Comparison of ENCODE assay signal across 11 mouse cellular contexts in the genomic region with DNA sequence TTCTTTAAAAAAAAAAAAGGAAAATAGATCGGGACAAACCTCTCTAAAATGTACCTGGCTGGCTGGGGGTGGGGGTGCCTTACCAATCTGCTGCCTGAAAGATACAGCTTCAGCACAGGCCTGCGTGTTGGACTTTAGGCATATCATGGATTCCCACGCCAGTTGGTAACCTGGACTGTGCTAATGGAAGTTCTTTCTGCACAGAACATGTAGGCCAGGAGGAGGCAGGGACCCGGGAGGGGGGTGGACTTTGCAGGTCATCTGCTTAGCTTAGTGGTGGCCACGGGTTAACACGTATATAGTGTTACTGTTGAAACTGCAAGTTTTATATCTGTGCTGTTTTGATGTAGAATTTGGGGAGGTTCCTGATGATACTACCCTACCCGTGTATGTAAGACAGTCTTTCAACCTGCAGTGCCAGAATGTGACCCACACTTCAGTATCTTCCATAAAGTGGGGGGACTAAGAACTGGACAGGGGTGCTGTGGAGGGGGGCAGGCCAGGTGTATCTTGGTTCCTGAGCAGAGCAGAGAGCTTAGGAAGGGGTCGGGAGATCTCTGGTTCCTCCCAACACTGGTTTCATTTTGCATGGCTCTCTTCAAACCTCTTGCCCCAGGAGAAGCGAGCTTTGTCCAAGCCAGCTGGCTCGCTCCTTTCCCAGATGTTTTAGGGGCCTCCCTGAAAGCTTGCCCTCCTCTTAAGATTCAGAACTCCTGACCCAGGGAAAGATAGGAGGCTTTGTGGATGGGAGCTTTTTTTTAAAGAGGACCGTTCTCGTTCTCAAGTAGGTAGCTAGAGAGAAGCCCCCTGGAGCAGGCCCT. TPM values are rescaled to one million over a fixed set of nuclear protein-coding genes. Genes with fewer than 3 reads are reported as not detected.
DNase-seq lines count a peak whose midpoint lies in the region; ATAC-seq and TF ChIP-seq lines count a peak whose summit lies in the region.
"Had no signal": no experiment of that assay in that cellular context is flagged by ENCODE, and none has a peak within 500 bp of the region (broad histone marks: within the 10 kb centered on the region; RNA-seq: fewer than 3 reads in every experiment).

No protein-coding gene starts in this region.

- H3K27ac ChIP-seq in heart, embryonic 13.5 days (replicated peaks) = peak overlapping the region; percentile 61
- H3K27ac ChIP-seq in midbrain, embryonic 11.5 days (ENCODE audit: low read depth, low read length) = no peak overlapping the region
- no peak overlapping the region for H3K27ac ChIP-seq in midbrain, embryonic 15.5 days
- H3K27ac ChIP-seq in hindbrain, embryonic 16.5 days (ENCODE audit: low read depth, low read length) = no peak overlapping the region
- H3K27ac ChIP-seq in liver, postnatal 0 days (ENCODE audit: low read depth) = no peak overlapping the region
- H3K27ac ChIP-seq: layer of hippocampus, adult 2 months had no signal

- peaks cover 48% of the 10 kb centered on the region for H3K4me1 ChIP-seq in heart, embryonic 13.5 days
- H3K4me1 ChIP-seq in midbrain, embryonic 11.5 days (ENCODE audit: control insufficient read depth, insufficient read depth, low read length) = peaks cover 12% of the 10 kb centered on the region
- peaks cover 19% of the 10 kb centered on the region for H3K4me1 ChIP-seq in midbrain, embryonic 15.5 days
- H3K4me1 ChIP-seq in hindbrain, embryonic 16.5 days (ENCODE audit: control insufficient read depth, insufficient read depth, low read depth, low read length) = peaks cover 13% of the 10 kb centered on the region
- H3K4me1 ChIP-seq in liver, postnatal 0 days (ENCODE audit: insufficient read depth) = peaks cover 3% of the 10 kb centered on the region; the same call in 1 of the 2 replicates

- no peak for DNase-seq in heart, adult 8-10 months (ENCODE audit: low spot score)
- DNase-seq in midbrain, embryonic 11.5 days (ENCODE audit: low spot score, missing footprints) = peak; percentile 92
- no peak for DNase-seq in gastrocnemius, postnatal 4 days (ENCODE audit: low spot score in 2 of 2)
- DNase-seq in layer of hippocampus, postnatal 10 days (ENCODE audit: low spot score in 2 of 2) = no peak
- DNase-seq in liver, postnatal 0 days = no peak

- H3K9me3 ChIP-seq in heart, embryonic 13.5 days = no peaks in the 10 kb centered on the region
- H3K9me3 ChIP-seq in midbrain, embryonic 11.5 days (ENCODE audit: control insufficient read depth, low read length) = peaks cover 3% of the 10 kb centered on the region
- H3K9me3 ChIP-seq in midbrain, embryonic 15.5 days = no peaks in the 10 kb centered on the region
- peaks cover 4% of the 10 kb centered on the region; the same call in 1 of the 2 replicates for H3K9me3 ChIP-seq in hindbrain, embryonic 16.5 days (ENCODE audit: control insufficient read depth, low read length)
- no peaks in the 10 kb centered on the region for H3K9me3 ChIP-seq in liver, postnatal 0 days (ENCODE audit: low read length)

- peak overlapping the region; percentile 77 for H3K4me3 ChIP-seq in heart, embryonic 13.5 days
- H3K4me3 ChIP-seq in midbrain, embryonic 11.5 days (ENCODE audit: low read depth, low read length) = no peak overlapping the region
- H3K4me3 ChIP-seq in midbrain, embryonic 15.5 days = no peak overlapping the region
- H3K4me3 ChIP-seq in hindbrain, embryonic 16.5 days (ENCODE audit: low read length) = 0 out of 2 replicates have a peak overlapping the region, but pooled peaks have one; percentile 3
- H3K4me3 ChIP-seq in liver, postnatal 0 days (ENCODE audit: low read depth, low read length) = no peak overlapping the region
- H3K4me3 ChIP-seq: layer of hippocampus, adult 2 months had no signal

- H3K36me3 ChIP-seq in heart, embryonic 13.5 days = peaks cover 12% of the 10 kb centered on the region; the same call in 1 of the 2 replicates
- H3K36me3 ChIP-seq in midbrain, embryonic 11.5 days (ENCODE audit: control insufficient read depth, insufficient read depth, low read length) = no peaks in the 10 kb centered on the region
- no peaks in the 10 kb centered on the region for H3K36me3 ChIP-seq in midbrain, embryonic 15.5 days (replicated peaks)
- H3K36me3 ChIP-seq in hindbrain, embryonic 16.5 days (ENCODE audit: control insufficient read depth, insufficient read depth, low read length) = no peaks in the 10 kb centered on the region
- no peaks in the 10 kb centered on the region for H3K36me3 ChIP-seq in liver, postnatal 0 days (replicated peaks; ENCODE audit: insufficient read depth, low read length)

- TF ChIP-seq EP300 in liver, postnatal 0 days (IDR thresholded peaks at IDR 0.05; ENCODE audit: low read depth) = no peak

- no peak for ATAC-seq in heart, embryonic 13.5 days (ENCODE audit: extremely low read depth, insufficient number of reproducible peaks, low FRiP score, low TSS enrichment)
- ATAC-seq in midbrain, embryonic 11.5 days (ENCODE audit: low FRiP score) = no peak
- no peak for ATAC-seq in midbrain, embryonic 15.5 days (replicated peaks)
- ATAC-seq in hindbrain, embryonic 16.5 days = no peak
- ATAC-seq in liver, postnatal 0 days = no peak

- 19% methylated on average over 12 of the region's 12 CpGs for WGBS in heart, embryonic 13.5 days
- WGBS in midbrain, embryonic 11.5 days = 3% methylated on average over 12 of the region's 12 CpGs
- 5% methylated on average over 12 of the region's 12 CpGs for WGBS in midbrain, embryonic 15.5 days
- 8% methylated on average over 12 of the region's 12 CpGs for WGBS in hindbrain, embryonic 16.5 days
- 24% methylated on average over 12 of the region's 12 CpGs for WGBS in liver, postnatal 0 days (ENCODE audit: insufficient replicate concordance)

- H3K27me3 ChIP-seq in heart, embryonic 13.5 days (replicated peaks) = peaks cover 98% of the 10 kb centered on the region
- H3K27me3 ChIP-seq in midbrain, embryonic 11.5 days (ENCODE audit: control insufficient read depth, insufficient read depth, low read length) = peaks cover 98% of the 10 kb centered on the region
- H3K27me3 ChIP-seq in midbrain, embryonic 15.5 days (replicated peaks) = peaks cover 94% of the 10 kb centered on the region
- H3K27me3 ChIP-seq in hindbrain, embryonic 16.5 days (replicated peaks; ENCODE audit: control insufficient read depth, insufficient read depth, low read length) = peaks cover 82% of the 10 kb centered on the region
- H3K27me3 ChIP-seq in liver, postnatal 0 days (ENCODE audit: insufficient read depth, low read length) = peaks cover 99% of the 10 kb centered on the region

- H3K4me2 ChIP-seq in heart, embryonic 13.5 days = peak overlapping the region; percentile 91
- H3K4me2 ChIP-seq in midbrain, embryonic 11.5 days = no peak overlapping the region
- no peak overlapping the region for H3K4me2 ChIP-seq in midbrain, embryonic 15.5 days
- H3K4me2 ChIP-seq in hindbrain, embryonic 16.5 days (ENCODE audit: low read length) = no peak overlapping the region
- H3K4me2 ChIP-seq in liver, postnatal 0 days (ENCODE audit: low read depth, low read length) = no peak overlapping the region

- H3K9ac ChIP-seq in heart, embryonic 13.5 days = peak overlapping the region; percentile 90
- no peak overlapping the region for H3K9ac ChIP-seq in midbrain, embryonic 11.5 days (ENCODE audit: low read length)
- no peak overlapping the region for H3K9ac ChIP-seq in midbrain, embryonic 15.5 days
- H3K9ac ChIP-seq in hindbrain, embryonic 16.5 days (ENCODE audit: low read depth, low read length) = no peak overlapping the region
- H3K9ac ChIP-seq in liver, postnatal 0 days (replicated peaks) = no peak overlapping the region

- TF ChIP-seq CTCF in liver, postnatal 0 days (IDR thresholded peaks at IDR 0.05; ENCODE audit: low read depth) = no peak

RNA-seq across cellular contexts. Expression of gene Foxc2, which starts 3.9 kb away (rescaled TPM):
- polyA plus RNA-seq in heart, embryonic 13.5 days (2015; fragmentation: Nextera tagmentation; extraction: Ambion mirVana) = 6.8 and 7.4 TPM in 2 replicates
- 1 to 10 TPM; 1.4 to 2.2 (median 1.6) TPM for total RNA-seq in heart, adult 8-10 months (2022)
- 7.0 and 7.1 TPM in 2 replicates for polyA plus RNA-seq in midbrain, embryonic 11.5 days (2014; fragmentation: Nextera tagmentation; extraction: Ambion mirVana)
- 4.2 and 5.2 TPM in 2 replicates for polyA plus RNA-seq in midbrain, embryonic 15.5 days (2015; fragmentation: Nextera tagmentation; extraction: Ambion mirVana)
- polyA plus RNA-seq in hindbrain, embryonic 16.5 days (2015; fragmentation: Nextera tagmentation; extraction: Ambion mirVana) = 1.9 and 2.8 TPM in 2 replicates
- 1 to 10 TPM; 1.3 TPM for total RNA-seq in gastrocnemius, postnatal 4 days (2021)
- 1 to 10 TPM; 1.5 to 2.5 TPM for total RNA-seq in layer of hippocampus, postnatal 10 days (2021)
- polyA plus RNA-seq in liver, postnatal 0 days (2015; fragmentation: Nextera tagmentation; extraction: Ambion mirVana) = 0.04 and 0.05 TPM in 2 replicates
- total RNA-seq: granulocyte monocyte progenitor cell, adult 5-6 weeks; liver, adult 2 months had no signal

RNA-seq across cellular contexts. Expression of gene Foxl1, which starts 7.9 kb away (rescaled TPM):
- 0.52 and 0.64 TPM in 2 replicates for polyA plus RNA-seq in heart, embryonic 13.5 days (2015; fragmentation: Nextera tagmentation; extraction: Ambion mirVana)
- under 1 TPM in 3 of 4 experiments, not detected in 1; 0.08 to 0.26 (median 0.09) TPM for total RNA-seq in heart, adult 8-10 months (2022)
- polyA plus RNA-seq in midbrain, embryonic 11.5 days (2014; fragmentation: Nextera tagmentation; extraction: Ambion mirVana) = 0.46 and 0.79 TPM in 2 replicates
- 0.12 and 0.18 TPM in 2 replicates for polyA plus RNA-seq in midbrain, embryonic 15.5 days (2015; fragmentation: Nextera tagmentation; extraction: Ambion mirVana)
- 0.09 and 0.16 TPM in 2 replicates for polyA plus RNA-seq in hindbrain, embryonic 16.5 days (2015; fragmentation: Nextera tagmentation; extraction: Ambion mirVana)
- under 1 TPM; 0.13 to 0.39 TPM for total RNA-seq in gastrocnemius, postnatal 4 days (2021)
- under 1 TPM in 1 of 2 experiments, not detected in 1; 0.21 TPM for total RNA-seq in layer of hippocampus, postnatal 10 days (2021)
- polyA plus RNA-seq in liver, postnatal 0 days (2015; fragmentation: Nextera tagmentation; extraction: Ambion mirVana) = not detected in 2 replicates
- total RNA-seq: granulocyte monocyte progenitor cell, adult 5-6 weeks; liver, adult 2 months had no signal
- polyA plus RNA-seq: liver, adult 2 months had no signal

RNA-seq across cellular contexts. Expression of gene Mthfsd, which starts 11.7 kb away (rescaled TPM):
- polyA plus RNA-seq in heart, embryonic 13.5 days (2015; fragmentation: Nextera tagmentation; extraction: Ambion mirVana) = 35.3 and 42.8 TPM in 2 replicates
- total RNA-seq in heart, adult 8-10 months (2022) = 10 to 100 TPM; 15.3 to 17.1 (median 15.6) TPM
- polyA plus RNA-seq in midbrain, embryonic 11.5 days (2014; fragmentation: Nextera tagmentation; extraction: Ambion mirVana) = 47.4 and 50.4 TPM in 2 replicates
- polyA plus RNA-seq in midbrain, embryonic 15.5 days (2015; fragmentation: Nextera tagmentation; extraction: Ambion mirVana) = 51.1 and 52.3 TPM in 2 replicates
- 45.2 and 46.3 TPM in 2 replicates for polyA plus RNA-seq in hindbrain, embryonic 16.5 days (2015; fragmentation: Nextera tagmentation; extraction: Ambion mirVana)
- 10 to 100 TPM; 18.2 to 19.6 TPM for total RNA-seq in gastrocnemius, postnatal 4 days (2021)
- total RNA-seq in layer of hippocampus, postnatal 10 days (2021) = 10 to 100 TPM; 28.1 to 29.3 TPM
- polyA plus RNA-seq in liver, postnatal 0 days (2015; fragmentation: Nextera tagmentation; extraction: Ambion mirVana) = 12.9 and 13.7 TPM in 2 replicates

RNA-seq across cellular contexts. Expression of gene Foxf1, which starts 35.7 kb away (rescaled TPM):
- 7.7 and 9.5 TPM in 2 replicates for polyA plus RNA-seq in heart, embryonic 13.5 days (2015; fragmentation: Nextera tagmentation; extraction: Ambion mirVana)
- total RNA-seq in heart, adult 8-10 months (2022) = under 1 TPM in 3 of 4 experiments, not detected in 1; 0.19 to 0.34 (median 0.33) TPM
- polyA plus RNA-seq in midbrain, embryonic 11.5 days (2014; fragmentation: Nextera tagmentation; extraction: Ambion mirVana) = 0.17 and 0.20 TPM in 2 replicates
- 1.0 and 1.6 TPM in 2 replicates for polyA plus RNA-seq in midbrain, embryonic 15.5 days (2015; fragmentation: Nextera tagmentation; extraction: Ambion mirVana)
- 1.1 and 1.3 TPM in 2 replicates for polyA plus RNA-seq in hindbrain, embryonic 16.5 days (2015; fragmentation: Nextera tagmentation; extraction: Ambion mirVana)
- total RNA-seq in gastrocnemius, postnatal 4 days (2021) = under 1 TPM; 0.25 to 0.39 TPM
- total RNA-seq in layer of hippocampus, postnatal 10 days (2021) = 1 to 10 TPM; 1.3 to 1.4 TPM
- polyA plus RNA-seq in liver, postnatal 0 days (2015; fragmentation: Nextera tagmentation; extraction: Ambion mirVana) = 2.7 and 3.1 TPM in 2 replicates
- total RNA-seq: granulocyte monocyte progenitor cell, adult 5-6 weeks had no signal

Comparison
In these comparisons a context has a peak if more than half of its experiments do, and no peak if none do; other contexts are left out.
1. H3K4me3 ChIP-seq: peak in heart, embryonic 13.5 days (single experiment) and hindbrain, embryonic 16.5 days (single experiment); none in midbrain, embryonic 11.5 days (single experiment), midbrain, embryonic 15.5 days (single experiment) and liver, postnatal 0 days (single experiment).